Mouse (Mus musculus): ENCODE measurements around the gene Mrpl11.
A peak's percentile ranks its signal among the peaks of the same experiment; 100 is the strongest.
"Not testable (repeated sequence)": the region's sequence is repeated elsewhere in the genome, so short reads cannot be mapped to it uniquely, and the experiment has no call there.

Gene Mrpl11

DNA sequence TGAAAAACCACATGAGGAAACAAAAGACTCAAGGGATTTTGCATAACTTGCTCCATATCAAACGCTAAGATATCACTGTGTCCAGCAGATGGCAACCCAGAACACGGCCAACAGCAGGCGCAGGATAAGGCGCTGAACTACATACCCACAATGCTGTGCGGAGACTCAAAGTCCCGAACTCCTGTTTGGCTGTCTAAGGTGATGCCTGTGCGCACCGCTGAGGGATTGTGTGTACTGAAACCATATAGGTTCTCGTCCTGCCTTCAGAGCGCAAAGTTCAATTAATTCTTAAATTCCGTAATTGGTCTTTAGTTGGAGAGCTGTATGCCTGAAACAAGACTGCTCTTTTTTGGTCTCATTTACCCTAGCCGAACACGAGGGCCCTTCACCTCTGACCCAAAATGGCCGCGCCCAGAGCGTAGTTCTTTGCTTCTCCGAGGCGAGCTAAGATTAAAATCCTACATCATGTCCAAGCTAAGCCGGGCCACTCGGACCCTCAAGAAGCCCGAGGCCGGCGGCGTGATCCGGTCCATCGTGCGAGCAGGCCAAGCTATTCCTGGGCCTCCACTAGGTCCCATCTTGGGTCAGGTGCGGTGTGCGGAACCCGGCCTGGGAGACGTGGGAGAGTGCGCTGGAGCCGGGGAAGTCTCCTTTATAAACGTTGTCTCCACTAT lies at the start of gene Mrpl11:
Gene Mrpl11 (plus strand): TSS at position 220 of the 674 bp plus-strand sequence.
- DNase-seq (ENCODE audit: low spot score): peak; percentile 93

DNA sequence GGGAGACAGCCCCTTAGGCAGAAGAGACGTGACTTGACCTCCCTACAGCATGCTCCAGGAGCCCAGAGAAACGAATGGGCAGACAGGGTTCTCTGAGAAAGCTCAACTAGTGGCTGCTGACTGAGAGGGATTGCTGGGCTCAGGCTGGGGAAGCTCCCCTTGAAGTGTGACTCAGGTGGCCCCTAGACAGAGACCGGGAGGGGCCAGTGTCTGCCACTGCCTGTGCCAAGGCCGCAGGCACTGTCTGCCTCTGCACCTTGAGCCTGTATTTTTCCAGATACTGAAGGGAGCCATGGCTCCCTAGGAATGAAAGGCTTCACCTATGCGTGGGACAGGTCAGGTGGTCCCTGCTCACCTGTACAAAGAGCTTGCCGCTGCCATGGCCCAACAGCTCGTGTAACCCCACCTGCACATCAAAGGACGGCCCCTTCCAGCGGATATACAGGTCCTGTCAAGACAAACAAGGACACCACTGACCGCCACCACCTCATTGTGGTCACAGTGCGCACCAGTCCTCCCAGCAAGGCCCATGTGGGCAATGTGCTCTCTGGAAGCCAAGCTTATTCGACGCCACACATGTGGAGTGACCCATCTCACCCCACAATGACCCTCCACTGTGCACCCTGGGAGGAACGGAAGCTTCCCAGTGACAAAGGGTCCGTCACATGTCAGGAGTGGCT lies 45.9 kb upstream of the Mrpl11 start:
- no peak for DNase-seq (ENCODE audit: low spot score)

DNA sequence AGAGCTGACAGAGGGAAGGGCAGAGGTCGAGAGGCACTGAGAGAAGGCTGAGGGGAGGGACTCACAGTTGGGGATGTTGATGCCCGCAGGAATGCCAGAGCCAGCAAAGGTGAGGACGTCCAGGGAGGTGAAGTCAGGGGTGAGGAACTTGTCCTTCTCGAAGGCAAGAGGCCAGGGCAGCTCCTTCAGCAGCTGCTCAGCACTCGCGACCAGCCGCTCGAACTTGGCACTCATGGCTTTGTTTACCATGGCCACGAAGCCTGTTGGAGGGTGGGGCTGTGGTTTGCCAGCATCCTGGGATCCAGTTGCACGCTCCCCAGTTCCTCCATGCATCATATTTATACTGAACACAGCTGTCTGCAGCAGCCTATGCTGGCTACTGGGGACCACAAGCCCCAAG lies 45.1 kb upstream of the Mrpl11 start:
- DNase-seq (ENCODE audit: low spot score): no peak

DNA sequence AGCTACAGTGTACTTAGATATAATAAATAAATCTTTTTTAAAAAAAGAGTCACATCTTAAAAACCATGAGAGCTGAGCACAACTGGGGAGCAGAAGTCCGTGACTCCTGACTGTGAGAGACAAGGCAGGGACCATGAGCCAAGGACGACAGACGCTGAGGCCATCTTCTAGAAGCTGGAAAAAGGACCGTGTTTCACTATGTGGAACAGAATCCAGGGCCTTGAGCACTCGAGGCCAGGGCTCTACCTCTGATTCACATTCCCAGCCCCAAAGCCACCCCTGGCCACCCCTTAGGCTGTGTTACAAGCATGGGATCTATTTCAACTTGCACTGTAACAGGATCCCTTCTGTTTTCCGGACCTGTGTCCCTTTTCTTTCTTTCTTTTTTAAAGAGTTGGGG lies 42.3 kb upstream of the Mrpl11 start:
- no peak for DNase-seq (ENCODE audit: low spot score)

DNA sequence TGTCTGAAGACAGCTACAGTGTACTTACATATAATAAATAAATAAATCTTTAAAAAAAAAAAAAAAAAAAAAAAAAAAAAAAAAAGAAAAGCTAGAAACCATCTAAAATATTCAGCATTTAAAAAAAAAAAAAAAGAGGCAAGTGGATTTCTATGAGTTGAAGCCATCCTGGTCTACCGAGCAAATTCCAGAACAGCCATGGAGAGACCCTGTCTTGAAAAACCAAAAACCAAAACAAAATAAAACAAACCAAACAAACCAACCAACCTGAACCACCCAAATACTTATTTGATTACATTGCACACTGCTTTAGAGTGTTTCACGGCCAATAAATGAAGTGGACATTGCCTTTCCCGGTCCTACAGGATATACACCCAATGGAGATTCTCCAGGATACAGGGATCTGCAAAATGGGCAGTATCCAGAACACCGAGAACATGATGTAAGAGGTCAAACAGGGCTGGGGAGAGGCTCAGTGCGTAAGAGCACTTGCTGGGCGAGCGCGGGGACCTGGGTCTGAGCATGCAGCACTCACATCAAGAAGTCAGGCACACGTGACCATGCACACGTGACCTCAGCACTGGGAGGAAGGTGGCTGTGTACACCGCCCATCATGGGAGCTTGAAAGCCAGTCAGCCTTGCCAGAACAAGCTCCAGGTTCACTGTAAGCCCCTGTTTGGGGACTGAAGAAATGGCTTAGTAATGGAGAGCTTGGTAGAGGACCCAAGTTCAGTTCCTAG lies 36.7 kb upstream of the Mrpl11 start:
- no peak for DNase-seq (ENCODE audit: low spot score)

- DNase-seq (ENCODE audit: low spot score): peak; percentile 99
Observed at GRCm38 (mm10) chr19:4927904-4928531, 33.9 kb upstream of the Mrpl11 start, which contains the start of gene Dpp3. Dpp3 (minus strand) TSS chr19:4928287.

GRCm38 (mm10) chr19:4928781-4929180 lies 33.2 kb upstream of the Mrpl11 start:
- DNase-seq (ENCODE audit: low spot score): no peak

- DNase-seq (ENCODE audit: low spot score): no peak
Observed at GRCm38 (mm10) chr19:4936896-4937295, 25.1 kb upstream of the Mrpl11 start.

DNA sequence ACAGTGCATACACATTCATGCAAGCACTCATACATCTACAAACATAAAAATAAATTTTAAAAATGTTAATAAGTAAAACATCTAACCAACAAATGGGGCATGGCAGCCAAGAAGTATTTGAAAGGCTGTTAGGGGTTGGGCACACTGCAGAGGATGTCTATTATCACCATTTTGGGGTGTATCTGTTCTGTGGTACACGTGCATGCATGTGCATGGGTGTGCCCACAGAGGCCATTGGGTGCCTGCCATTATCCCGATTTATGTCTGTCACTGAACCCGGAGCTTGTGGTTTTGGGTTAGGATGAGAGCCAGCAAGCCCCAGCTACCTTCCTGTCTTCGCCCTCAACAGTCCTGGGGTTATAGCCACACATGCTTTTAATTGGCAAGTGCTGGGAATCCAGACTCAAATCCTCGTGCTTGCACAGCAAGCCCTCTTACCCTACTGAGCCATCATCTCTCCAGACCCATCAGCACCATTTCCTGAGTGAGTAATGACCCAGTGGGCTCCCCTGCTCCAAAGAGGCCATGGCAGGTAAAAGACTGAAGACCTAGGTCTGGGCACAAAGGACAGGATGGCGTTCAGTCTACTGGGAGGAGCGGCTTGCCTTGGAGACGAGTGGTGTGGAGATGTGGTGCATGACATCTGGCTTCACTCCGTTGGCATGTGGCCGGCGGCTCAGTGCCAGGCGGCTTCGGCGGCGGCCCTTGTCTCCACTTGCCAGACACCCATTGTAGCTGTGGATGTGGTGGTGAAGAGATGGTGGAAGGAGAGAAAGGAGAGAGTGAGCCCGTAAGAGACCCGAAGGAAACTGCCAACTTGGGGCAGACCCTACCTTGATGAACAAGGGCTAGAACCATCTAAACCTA lies 24.3 kb upstream of the Mrpl11 start:
- no peak for DNase-seq (ENCODE audit: low spot score)

GRCm38 (mm10) chr19:4942551-4943252 lies 19.2 kb upstream of the Mrpl11 start, which contains the start of gene Peli3:
Peli3 (minus strand) TSS chr19:4943127.
- DNase-seq (ENCODE audit: low spot score): peak; percentile 72

DNA sequence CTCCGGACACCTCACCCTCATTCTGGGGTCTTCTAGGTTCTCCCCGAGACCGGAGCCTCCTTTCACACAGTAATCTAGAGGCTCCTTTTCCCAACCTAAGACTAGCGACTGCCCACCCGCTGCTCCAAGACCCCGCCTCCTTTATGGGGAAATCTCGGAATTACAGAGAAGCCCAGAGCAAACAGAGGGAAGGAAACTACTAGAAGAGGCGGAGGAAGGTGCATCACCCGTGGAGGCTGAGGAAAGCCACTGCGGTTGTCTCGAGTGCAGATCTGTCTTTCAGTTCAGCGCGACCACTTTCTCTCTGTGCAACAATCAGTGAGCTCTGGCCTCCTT lies 18.7 kb upstream of the Mrpl11 start:
- peak; percentile 42 for DNase-seq (ENCODE audit: low spot score)

- no peak for DNase-seq (ENCODE audit: low spot score)
Observed at GRCm38 (mm10) chr19:4945540-4945939, 16.4 kb upstream of the Mrpl11 start.

DNA sequence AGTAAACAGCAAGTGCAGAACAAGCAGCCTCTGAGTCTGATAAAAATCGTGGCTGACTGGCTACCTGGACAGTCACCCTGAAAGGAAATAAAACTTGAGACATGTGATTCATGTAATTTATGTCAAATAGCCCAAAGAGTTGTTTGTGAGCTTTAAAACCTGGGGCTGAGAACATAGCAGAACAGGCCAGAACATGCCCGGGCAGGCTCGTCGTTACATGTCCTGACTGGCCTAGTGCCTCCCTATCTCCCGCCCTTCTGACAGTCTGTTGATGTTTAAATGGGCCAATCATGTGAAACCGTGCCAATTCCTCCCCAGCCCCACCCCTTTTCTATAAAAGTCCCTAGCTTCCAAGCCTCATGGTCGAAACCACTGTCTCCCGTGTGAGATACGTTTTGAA lies 13.3 kb upstream of the Mrpl11 start:
- not testable (repeated sequence) for DNase-seq (ENCODE audit: low spot score)

GRCm38 (mm10) chr19:4968236-4968635 lies 6.3 kb downstream of the Mrpl11 start:
- no peak for DNase-seq (ENCODE audit: low spot score)

GRCm38 (mm10) chr19:4981767-4982166 lies 19.8 kb downstream of the Mrpl11 start:
- DNase-seq (ENCODE audit: low spot score): peak; percentile 44

DNA sequence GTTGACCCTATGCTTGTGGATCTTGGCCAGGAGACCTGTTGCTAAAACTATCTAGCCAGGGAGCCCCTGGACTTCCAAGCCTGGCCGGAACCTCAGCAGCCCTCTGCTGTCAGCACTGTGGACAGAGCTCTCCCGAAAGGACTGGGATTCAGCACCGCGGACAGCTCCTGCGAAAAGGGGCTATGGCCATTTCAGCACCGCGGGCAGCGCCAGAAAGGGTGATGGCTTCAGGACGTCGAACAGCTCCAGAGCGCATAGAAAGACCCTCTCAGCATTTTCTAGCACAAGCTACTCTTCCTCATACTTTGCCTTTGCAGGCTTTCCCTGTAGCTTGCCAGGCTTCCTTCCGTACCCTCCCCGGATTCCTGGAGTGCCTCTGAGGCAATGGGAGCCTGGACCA lies 27.1 kb downstream of the Mrpl11 start:
- peak; percentile 89 for DNase-seq (ENCODE audit: low spot score)

- DNase-seq (ENCODE audit: low spot score): no peak
Observed at GRCm38 (mm10) chr19:4989434-4990255, 27.7 kb downstream of the Mrpl11 start.

GRCm38 (mm10) chr19:4990256-4990625 lies 28.3 kb downstream of the Mrpl11 start, which contains the start of gene Npas4:
Npas4 (minus strand) TSS chr19:4990316.
- no peak for DNase-seq (ENCODE audit: low spot score)

- DNase-seq (ENCODE audit: low spot score): no peak
Observed at GRCm38 (mm10) chr19:4990716-4991115, 28.8 kb downstream of the Mrpl11 start.

DNA sequence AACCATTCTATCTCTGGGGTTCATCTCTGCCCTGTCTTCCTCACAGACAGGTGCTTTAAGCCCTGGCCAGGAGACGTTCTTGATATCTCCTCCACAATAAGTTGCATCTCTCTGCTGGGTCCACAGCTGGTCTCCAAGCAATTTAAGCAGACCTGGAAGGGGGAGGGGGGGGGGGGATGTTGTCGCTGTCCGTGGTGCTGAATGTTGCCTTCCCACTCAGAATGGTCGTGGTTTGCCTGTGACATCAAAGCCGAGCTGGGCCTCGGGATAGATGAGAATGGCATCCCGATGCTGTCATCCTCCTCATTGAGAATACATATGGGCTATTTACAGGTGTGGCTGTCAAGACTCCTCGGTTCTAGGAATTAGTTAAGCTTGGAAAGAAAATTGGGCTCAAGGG lies 30.4 kb downstream of the Mrpl11 start:
- no peak for DNase-seq (ENCODE audit: low spot score)

Measured in lung, postnatal 25 days (tissue).